Mouse (Mus musculus): ENCODE data around the gene 9630041A04Rik.

9630041A04Rik gene

DNA sequence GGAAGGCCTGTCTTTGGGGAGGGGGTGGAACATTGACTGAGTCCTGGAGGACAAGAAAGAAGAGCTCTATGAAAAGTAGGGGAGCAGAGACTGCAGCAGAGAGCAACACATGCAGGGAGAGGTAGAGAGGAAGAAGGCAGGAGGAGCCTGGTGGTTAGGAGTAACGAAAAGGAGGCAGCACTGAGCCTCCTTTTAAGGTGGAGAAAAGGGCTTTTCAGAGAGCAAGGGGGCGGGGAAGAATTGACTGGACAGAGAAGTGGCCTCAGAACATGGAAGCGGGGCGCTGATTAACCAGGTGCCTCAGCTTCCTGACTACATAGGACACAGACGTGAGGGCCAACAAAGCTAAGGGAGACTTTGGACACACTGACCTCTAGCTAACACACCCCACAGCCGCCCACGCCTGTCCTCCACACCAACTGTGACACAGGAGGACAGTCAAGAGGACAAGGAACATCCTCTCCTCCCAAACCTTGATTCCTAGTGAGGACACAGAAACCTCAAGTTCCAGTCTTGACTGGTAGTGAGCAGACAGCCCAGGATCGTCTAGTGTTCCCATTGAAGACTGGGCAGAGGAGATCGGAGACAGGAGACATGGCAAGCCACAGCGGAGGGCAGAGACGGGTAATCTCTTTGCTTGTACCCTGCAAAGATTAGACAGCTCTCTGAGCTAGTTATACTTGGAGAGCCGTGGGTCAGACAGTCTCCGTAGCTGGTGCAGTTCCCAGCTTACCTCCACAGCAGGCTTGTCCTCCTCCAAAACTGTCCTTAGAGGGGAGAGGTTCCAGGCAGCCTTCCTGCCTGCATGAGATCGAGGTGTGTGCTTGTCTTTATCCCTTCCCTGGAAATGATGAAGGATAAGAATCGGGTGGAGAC is at the start of gene 9630041A04Rik:
Gene 9630041A04Rik (plus strand): TSS at position 246 of the 876 bp plus-strand sequence.
- no peak for DNase-seq (ENCODE audit: low read depth, low spot score)

- DNase-seq (ENCODE audit: low read depth, low spot score), result no peak
These were observed 37.7 kb upstream of the 9630041A04Rik start for GRCm38 (mm10) chr9:101823896-101824295.

DNA sequence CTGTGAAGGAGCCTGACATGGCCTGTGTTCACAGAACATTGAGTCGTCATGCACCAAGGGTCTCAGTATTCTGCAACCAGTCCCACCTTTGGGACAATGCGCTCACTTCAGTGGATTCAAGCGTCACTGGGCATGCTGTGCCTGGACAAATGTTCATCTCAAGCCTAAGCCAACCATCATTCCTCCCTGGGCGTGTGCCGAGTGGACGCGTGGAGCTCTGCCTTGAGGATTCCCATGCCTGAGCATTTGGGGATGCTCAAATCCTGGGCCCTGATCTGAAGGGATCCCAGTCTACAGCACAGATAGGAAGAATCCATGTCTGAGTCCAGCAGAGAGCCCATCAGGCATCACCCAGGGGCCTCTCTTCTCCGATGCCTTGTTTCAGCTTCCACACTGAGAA is 36.0 kb upstream of the 9630041A04Rik start:
- DNase-seq (ENCODE audit: low read depth, low spot score), result no peak

DNA sequence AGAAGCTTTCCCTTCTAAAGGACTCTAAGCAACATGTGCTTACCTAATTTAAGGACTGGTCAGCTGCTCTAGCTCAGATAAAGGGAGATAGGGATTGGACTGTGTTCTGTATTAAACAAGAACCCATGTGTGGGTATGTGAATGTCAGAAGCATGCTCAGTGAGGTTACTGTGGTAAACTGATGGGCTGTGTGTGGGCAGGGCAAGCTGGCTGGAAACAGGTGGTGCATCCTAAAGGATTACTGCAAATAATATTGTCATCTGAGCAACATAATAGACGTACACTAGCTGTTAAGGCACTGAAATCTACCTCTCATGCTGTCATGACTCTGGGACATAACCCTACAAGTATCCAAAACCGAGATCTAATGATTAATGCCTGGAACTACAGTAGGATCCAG is 28.0 kb upstream of the 9630041A04Rik start:
- no peak for DNase-seq (ENCODE audit: low read depth, low spot score)

- DNase-seq (ENCODE audit: low read depth, low spot score), result no peak
These were observed 20.5 kb upstream of the 9630041A04Rik start for GRCm38 (mm10) chr9:101841101-101841500.

DNA sequence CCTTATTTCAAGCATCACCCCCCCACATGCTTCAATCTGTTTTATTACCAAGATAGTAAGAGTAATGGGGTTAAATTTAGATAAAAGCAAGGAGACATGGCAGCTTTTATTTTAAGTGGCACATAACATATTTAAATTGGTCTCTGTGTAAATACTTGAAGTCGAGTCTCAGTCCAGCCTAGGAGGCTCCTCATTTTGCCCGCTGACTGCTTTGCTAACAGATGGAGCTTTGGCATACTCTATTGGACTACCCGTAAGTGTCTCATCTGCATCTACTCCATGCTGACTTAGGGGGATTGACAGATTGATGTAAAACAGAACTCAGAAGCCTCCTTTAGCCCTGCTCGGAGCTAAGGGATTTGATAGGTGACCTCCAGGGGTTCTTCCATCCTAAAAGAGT is 17.7 kb upstream of the 9630041A04Rik start:
- no peak for DNase-seq (ENCODE audit: low read depth, low spot score)

GRCm38 (mm10) chr9:101845691-101846090 is 15.9 kb upstream of the 9630041A04Rik start:
- DNase-seq (ENCODE audit: low read depth, low spot score), result no peak

GRCm38 (mm10) chr9:101862481-101863065 is 932 bp downstream of the 9630041A04Rik start:
- no peak for DNase-seq (ENCODE audit: low read depth, low spot score)

GRCm38 (mm10) chr9:101863130-101863529 is 1.5 kb downstream of the 9630041A04Rik start:
- no peak for DNase-seq (ENCODE audit: low read depth, low spot score)

DNA sequence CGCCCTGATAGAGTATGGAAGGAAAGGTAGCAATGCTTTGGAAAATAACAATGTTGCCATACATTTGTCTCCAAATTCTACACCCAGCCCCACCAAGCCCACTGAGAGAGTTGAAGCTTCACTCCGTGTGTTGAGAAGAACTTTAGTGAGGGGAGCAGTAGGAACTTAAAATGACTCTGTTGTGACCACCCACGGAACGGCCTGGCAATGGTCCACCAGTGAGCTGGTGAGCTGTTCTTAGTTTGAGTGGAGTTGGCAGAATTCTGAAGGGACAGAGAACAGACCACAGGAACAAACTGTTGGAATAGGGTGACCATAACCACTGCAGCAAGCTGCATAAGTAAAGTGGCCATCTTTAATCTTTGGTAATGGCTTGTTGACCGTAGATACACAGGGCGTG is 7.0 kb downstream of the 9630041A04Rik start:
- DNase-seq (ENCODE audit: low read depth, low spot score), result no peak

DNA sequence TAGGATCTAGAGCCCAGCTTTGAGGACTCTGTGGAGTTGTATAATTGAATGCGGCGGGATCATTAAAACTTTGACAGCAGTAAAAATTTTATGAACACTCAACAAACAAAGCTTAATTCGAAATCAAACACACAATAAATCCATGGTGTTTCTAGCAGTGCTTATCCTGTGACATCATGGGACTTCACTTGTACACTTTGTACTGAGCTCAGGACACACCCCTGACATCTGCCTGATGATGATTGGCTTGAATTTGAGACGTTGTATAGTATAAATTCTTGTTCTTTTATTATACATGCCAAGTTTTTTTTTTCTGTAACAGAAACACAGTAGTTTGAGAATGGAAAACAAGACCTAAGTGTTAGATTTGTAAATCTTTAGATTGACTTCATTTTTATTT is 8.4 kb downstream of the 9630041A04Rik start:
- no peak for DNase-seq (ENCODE audit: low read depth, low spot score)

DNA sequence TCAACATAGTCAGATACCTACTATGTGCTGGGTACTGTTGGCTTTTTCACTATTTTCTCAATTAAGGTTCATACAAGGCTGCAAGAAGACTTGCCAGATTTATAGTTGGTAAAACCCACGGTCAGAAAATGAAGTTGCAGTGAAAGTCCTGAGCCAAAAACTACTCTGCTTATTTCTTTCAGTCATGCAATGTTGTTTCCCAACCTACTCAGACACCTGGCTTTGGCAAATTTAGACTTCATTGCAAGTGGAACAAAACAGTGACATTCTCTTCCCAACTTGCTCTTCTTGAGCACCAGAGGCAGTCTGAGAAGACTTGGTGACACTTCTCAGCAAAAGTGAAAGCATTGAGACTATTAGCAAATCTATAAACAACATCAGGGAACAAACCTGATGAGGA is 13.7 kb downstream of the 9630041A04Rik start:
- DNase-seq (ENCODE audit: low read depth, low spot score), result no peak

- DNase-seq (ENCODE audit: low read depth, low spot score), result no peak
These were observed 15.7 kb downstream of the 9630041A04Rik start for GRCm38 (mm10) chr9:101877109-101877987.

DNA sequence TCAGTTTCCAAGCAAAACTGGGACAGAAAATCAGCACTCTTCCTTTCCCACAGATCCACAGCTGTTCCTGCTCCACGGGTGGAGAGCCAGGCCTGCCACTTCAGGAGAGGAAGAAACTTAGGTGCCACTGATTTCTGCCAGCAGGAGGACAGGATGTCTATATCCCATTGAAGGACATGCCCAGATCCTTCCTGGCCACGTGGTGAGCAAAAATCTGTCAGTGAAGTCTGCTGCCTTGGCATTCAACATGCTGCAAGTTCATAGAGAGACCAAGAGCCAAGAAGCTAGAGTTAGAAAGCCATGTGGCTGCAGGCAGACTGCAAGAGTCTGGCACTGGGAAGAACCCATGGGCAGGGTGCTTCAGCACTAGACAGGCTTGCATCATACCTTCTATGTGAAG is 21.7 kb downstream of the 9630041A04Rik start:
- no peak for DNase-seq (ENCODE audit: low read depth, low spot score)

GRCm38 (mm10) chr9:101897851-101898250 is 36.2 kb downstream of the 9630041A04Rik start:
- DNase-seq (ENCODE audit: low read depth, low spot score), result no peak

DNA sequence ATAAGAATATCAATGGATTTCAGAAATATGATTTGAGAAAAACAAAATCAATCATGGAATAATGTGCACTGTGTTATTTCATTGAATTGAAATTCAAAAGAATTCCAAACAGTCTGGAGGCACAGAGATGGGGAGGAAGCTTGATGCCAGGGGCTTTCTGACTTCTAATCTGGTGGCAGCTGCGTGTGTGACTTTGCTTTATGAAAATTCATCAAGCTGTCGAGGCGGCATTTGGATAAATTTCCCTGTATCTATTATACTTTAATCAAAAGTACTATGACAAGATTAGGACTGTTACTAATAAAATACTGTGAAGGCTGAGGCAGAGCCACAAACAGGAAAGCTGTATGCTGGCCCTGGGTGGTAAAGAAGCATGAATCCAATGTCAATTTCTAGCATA is 41.8 kb downstream of the 9630041A04Rik start:
- no peak for DNase-seq (ENCODE audit: low read depth, low spot score)

DNA sequence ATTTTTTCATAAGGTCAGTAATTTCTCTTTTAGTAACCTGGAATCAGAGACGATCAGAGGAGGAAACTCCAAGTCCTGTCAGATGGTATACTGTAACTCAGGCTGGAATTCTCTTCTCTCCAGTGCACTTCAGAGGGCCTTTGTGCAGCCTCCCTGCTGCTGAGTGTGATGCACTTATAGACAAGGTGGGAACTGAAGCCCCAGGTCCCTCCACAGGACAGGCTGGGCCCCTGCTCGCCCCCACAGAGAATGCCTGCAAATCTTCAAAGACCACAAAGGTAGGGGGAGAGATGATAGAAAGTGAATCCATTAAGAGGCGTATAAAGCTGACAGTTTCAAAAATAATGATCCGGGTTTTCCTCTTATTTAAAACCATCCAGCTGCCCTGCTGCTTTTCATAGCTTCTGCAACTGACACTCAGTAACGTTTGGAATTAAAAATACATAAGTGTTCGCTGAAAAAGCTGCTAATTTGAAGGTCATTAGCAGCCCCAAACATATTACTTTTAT is 46.2 kb downstream of the 9630041A04Rik start:
- no peak for DNase-seq (ENCODE audit: low read depth, low spot score)

DNA sequence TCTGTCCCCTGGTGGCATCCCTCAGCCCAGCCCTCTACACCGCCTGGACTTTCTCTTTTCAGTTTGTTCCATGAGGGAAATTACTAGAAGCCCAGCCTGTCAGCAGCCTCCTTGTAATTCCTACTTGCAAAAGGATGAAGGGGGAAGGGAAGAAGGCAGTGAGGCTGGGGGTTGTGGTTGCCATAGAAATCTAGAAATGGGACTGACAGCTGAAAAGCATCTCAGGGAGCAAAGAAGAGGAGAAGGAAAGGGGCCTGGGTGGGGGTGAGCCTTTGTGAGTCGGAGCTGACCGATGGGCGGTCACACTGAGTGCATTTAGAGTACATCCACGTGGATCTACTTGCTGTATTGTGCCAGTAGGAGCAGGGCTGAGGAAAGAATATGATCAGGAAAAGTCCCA is 47.2 kb downstream of the 9630041A04Rik start:
- no peak for DNase-seq (ENCODE audit: low read depth, low spot score)

- DNase-seq (ENCODE audit: low read depth, low spot score), result no peak
These were observed 47.9 kb downstream of the 9630041A04Rik start for GRCm38 (mm10) chr9:101909491-101909890.

- DNase-seq (ENCODE audit: low read depth, low spot score), result no peak
These were observed 49.7 kb downstream of the 9630041A04Rik start for GRCm38 (mm10) chr9:101911176-101911866.

DNA sequence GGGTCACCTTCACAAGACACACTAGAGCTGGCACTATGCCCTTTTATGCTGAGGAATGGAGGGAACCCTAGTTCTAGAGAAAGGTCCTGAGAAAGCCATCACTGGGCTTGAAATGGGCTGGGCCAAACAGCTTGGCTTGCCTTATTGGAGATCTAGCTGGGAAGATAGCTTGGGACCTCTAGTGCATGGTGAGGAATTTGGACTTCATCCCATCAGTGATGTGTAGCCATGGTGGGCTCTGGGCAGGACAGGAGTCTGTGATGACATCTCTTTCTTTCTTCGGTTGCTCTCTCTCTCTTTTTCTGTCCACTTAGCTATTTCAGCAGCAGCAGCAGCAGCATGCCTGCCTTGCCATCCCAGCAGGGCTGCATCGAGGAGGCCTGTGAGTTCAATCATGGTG is 53.4 kb downstream of the 9630041A04Rik start:
- no peak for DNase-seq (ENCODE audit: low read depth, low spot score)

All from R1 (cell line).